Mouse (Mus musculus) layer of hippocampus, postnatal 14 days (tissue): ENCODE results near the gene Rab5b. TPM values are rescaled to one million over a fixed set of nuclear protein-coding genes. Genes with fewer than 3 reads are reported as not detected.
"Not testable (repeated sequence)": the region's sequence is repeated elsewhere in the genome, so short reads cannot be mapped to it uniquely, and the experiment has no call there.

Source experiments
- DNase-seq, 2 experiments: peaks; one replicate each; pipeline ENCODE4 v3.0.0; 2021 to 2022; ENCODE audit warnings: low spot score in 2 of 2, mixed read lengths in 1 of 2
- long read RNA-seq, 2 experiments: library from polyadenylated mRNA; stranded (forward); transcript quantifications; one replicate each; pipeline ENCODE4 v2.0.0; 2021
- total RNA-seq, 2 experiments: library from RNA; stranded (reverse); gene quantifications; 2 replicates each; pipeline ENCODE4 v1.2.3; 2021

The Rab5b gene
- total RNA-seq, result 100 to 1,000 TPM; 127 to 133 TPM
- long read RNA-seq, experiment 1, transcript Rab5b-201 (6 exons, 3,180 nt), result major isoform, 42 of 58 reads
- long read RNA-seq, experiment 1, partial matches to known transcripts, result 1 of 58 reads
- long read RNA-seq, experiment 1, other reads (novel, unspliced or antisense), result 14 of 58 reads
- long read RNA-seq, experiment 2, transcript Rab5b-201 (6 exons, 3,180 nt), result major isoform, 54 of 86 reads
- long read RNA-seq, experiment 2, partial matches to known transcripts, result 3 of 86 reads
- long read RNA-seq, experiment 2, other reads (novel, unspliced or antisense), result 28 of 86 reads

DNA sequence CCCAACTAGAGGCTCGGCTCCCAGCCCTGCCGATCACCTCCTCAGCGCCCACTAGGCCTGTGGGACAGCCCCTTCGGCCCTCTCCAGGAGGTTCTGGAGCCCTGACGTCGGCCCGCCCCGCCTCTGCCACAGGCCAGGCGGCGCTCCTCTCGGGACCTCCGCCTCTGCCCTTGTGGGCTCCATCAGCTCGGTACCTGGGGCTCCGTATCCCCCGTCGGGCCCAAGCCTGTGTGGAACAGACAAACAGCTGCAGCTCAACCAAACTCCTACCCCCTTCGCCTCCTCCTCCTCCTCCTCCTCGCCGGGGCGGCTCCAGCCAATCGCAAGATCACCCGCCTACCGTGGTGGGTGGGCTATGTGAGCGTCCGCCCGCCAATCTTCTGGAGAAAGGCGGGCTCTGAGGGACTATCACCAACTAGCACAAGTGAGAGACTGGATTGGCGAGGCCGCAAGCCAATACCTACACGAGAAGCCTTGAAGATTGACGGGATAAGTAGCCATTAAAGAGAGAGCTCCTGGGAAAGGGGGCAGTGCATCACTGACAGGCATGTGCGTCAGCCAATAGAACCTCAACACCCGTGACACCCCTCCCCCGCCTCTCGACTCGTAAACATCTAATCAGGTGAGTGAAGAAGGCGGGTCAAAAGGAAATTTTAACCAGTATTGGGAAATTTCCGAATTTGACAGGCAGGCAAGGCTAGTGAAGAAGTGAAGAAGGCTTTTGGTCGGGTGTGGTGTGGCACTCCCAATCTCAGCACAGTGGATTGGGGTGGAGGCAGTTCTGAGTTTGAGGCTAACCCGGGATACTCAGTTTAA lies at the start of gene Rab5b:
TSS of gene Rab5b (minus strand) at position 273 of the 816 bp plus-strand sequence.
- peak; percentile 100 for DNase-seq

DNA sequence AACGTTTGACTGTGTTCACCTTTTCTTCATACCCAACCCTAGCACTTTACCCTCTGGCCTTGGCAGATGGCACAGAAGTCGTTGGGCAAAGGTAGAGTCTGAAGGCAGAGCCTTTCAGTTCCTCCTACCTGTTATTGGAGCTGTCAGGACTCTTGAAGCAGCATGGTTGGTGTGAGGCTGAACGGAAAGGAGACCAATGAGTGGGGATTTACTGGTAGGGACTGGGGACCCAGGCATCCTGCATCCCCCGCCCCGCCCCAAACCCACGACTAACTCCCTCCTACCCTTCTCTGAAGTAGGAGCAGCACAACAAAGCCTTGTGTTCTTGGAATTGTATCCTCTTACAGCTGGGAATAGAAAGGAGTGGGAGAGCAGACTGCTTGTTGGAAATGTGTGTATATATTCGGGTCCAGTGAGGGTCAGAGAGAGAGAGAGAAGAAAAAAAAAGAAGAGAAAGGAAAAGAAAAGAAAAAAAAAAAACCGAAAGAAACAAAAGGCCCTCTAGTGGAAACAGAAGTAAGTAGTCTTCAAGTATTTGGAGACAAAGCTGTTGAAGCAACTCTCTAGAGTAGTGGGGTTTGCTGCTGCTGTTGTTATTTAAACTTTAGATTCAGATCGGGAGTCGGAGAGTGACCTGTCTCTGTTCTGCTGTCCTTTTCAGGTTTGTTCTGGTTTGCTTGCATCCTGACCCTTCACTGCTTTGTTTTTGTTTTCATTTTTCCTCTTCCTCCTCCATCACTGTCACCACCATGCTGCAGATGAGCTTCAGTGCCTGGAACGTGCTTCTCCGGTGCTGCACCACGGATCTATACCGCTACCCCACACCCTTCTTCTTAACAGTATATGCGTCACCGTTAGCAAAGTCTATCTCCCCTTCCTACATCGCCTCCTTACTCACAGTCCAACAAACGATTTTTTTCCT lies 48.9 kb upstream of the Rab5b start, which contains the start of gene Dgka:
TSS of gene Dgka (minus strand) at position 176 of the 922 bp plus-strand sequence.
- no peak for DNase-seq

DNA sequence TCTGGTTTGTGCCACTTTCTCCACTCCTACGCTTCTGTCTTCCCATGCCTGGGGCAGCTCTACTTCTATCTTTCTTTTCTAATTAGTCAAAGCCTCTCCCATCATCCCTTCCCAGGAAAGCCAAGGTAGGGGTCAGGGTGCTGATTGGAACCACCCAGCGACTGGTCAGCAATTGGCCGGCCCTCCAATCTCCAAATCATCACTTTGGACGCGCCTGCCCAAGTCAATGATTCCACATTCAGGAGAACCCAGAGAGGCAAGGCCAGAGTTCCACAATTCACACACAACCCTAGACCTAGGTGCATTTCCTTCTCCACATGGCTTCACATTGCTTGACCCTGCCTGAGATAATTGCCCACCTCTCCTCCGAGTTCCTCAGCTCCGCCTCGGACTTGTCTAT lies 48.1 kb upstream of the Rab5b start:
- no peak for DNase-seq

DNA sequence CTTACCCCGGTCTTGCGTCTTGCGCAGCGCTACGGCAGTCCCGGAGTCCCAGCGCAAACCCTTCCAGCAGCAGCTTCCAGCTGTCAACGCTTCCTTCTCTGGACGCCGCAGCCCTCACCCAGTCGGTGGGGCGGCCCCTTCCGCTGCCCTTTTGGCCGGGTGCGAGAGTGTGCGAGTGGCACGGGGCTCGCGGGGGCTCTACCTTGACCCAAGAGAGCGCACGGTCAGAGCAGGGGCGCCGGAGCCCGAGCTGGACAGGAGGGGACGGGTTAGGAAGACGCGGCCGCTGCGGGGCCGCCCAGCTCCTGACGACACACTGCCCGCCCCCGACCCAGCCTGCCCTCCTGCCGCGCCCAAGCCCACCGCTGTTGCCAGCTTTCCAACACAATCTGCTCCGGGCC lies 47.7 kb upstream of the Rab5b start:
- peak in 1 of 2 experiments; percentile 52 for DNase-seq

DNA sequence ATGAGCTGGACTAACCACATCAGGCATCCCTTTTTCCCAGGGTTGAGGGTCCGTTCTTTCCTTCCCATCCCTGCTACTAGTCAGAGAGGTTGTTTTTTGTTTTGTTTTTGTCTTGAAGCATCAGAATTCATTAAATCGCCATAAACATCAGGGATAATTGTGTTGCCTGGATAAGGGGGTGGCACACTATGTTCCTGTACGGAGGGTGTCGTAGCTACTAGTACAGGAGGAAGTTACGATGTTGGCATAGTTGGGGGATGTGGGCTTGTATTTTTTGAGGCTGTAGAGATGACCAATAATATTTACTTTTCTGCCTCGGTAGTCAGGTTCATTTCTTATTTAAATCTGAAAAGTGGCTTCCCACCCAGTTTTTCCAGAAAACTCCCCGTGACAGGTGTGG lies 47.2 kb upstream of the Rab5b start:
- no peak for DNase-seq

DNA sequence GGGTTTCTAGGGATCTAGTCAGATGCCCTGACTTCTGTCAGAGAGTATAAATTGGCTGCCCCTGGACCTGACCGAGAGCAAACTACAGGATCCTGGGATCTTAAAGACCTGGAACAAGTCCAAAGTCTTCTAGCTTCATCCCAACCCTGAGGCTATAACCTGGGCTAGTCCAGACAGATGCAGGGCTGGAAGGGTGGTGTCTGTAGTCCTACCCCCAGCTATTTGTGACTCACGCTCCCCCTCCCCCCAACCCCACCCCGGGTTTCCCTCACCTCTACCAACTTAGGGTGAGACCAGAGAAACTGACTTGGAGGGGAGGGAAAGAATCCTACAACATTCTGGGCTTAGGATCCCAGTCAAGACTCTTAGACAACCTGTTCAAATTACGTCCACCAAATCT lies 46.6 kb upstream of the Rab5b start:
- DNase-seq, result no peak

DNA sequence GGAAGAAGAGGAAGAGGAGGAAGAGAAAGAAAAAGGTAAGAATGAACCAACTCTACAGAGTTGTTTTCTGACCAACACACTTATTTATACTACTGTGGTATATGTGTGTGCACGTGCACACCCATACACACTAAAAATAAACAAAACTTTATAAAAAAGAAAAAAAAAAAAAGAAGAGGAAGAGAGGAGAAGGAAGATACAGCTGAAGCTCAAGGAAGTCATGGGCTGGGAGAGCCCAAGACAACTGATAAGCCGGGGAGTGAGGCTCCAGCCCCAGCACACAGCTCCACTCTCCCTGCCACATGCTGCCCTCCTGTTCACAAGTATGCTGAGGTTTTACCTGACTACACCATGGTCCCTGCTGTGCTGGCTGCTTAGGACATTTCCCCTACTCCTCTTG lies 44.2 kb upstream of the Rab5b start:
- DNase-seq, result no peak

DNA sequence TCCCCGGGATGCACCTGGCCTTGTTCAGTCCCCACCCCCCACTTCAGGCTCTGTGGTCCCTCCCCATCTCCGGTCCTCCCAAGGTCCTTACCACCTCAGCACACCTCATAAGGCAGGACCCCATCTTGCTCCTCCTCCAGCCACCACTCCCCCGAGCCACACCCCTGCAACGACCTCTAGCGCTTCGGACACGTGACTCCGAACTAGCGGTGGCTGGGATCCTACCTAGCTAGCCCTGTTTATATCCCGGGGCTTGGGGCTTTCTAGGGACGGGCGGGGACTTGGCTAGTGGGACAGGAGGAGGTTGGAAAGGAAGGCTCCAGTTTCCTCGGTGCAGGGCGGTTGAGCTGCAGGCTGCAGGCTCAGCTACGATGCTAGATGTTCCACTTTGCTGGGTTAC lies 41.4 kb upstream of the Rab5b start:
- DNase-seq, result no peak

DNA sequence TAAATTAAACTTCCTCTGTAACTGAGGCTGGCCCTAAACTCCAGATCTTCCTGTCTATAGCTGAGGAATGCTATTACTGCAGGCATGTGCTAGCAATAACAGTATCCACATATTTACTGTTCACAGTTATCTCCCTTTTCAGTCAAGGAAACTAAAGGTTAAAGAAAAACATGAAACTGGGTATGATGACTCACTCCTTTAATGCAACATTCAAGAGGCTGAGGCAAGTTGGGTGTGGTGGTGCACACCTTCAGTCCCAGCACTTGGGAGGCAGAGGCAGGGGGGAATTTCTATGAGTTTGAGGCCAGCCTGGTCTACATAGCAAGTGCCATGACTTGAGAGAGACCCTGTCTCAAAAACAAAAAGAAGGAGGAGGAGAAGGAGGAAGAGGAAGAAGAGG lies 35.9 kb upstream of the Rab5b start:
- DNase-seq, result no peak

DNA sequence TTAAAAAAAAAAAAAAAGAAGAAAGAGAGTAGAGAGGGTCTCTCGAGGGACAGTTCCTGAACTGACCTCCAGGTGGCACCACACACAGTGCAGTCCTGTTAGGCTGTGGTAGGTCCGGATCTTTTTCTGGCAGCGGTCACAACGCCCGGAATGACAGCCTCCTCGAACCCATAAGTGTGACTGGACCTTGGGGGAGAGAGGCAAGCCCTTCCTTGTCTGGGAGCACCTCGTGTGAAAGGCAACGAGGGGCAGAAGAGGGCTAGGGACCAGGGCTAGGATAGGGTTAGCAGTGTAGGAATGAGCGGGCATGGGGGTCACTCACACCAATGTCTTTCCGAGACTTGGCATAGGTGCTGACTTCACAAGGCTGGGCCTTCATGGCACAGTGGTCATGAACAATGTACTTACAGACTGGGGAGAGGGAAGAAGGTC lies 35.0 kb upstream of the Rab5b start:
- peak; percentile 51 to 60 for DNase-seq

DNA sequence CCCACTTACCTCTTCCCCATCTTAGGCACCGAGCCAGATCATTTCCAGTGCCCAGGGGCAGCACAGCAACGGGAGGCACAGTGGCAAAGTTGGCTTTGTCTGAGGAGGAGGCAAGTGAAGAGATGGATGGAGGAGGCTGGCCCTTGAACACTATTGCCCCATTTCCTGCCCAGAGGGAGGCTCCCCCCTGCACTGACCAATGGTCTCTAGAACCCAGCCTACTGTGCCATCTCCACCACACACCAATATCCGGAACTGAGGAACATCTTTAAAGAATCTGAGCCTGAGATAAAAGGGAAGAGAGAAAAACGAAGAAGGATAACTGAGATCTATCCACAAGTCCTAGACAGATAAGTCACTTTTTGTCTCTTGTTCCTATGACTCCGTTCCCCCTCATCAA lies 32.0 kb upstream of the Rab5b start:
- DNase-seq, result no peak

DNA sequence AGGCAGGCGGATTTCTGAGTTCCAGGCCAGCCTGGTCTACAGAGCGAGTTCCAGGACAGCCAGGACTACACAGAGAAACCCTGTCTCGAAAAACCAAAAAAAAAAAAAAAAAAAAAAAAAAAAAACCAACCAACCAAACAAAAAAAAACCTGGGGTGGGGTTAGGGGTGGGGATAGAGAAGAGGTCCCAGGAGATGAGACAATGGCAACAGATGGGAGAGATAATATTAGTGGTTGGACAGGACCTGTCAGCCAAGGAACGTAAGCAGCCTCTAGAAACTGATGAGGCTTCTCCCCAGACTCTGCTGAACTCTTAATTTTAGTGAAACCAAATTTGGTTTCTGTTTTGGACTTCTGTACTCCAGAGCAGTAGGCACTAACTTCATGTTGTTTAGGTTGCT lies 29.4 kb upstream of the Rab5b start:
- DNase-seq, result not testable (repeated sequence)

DNA sequence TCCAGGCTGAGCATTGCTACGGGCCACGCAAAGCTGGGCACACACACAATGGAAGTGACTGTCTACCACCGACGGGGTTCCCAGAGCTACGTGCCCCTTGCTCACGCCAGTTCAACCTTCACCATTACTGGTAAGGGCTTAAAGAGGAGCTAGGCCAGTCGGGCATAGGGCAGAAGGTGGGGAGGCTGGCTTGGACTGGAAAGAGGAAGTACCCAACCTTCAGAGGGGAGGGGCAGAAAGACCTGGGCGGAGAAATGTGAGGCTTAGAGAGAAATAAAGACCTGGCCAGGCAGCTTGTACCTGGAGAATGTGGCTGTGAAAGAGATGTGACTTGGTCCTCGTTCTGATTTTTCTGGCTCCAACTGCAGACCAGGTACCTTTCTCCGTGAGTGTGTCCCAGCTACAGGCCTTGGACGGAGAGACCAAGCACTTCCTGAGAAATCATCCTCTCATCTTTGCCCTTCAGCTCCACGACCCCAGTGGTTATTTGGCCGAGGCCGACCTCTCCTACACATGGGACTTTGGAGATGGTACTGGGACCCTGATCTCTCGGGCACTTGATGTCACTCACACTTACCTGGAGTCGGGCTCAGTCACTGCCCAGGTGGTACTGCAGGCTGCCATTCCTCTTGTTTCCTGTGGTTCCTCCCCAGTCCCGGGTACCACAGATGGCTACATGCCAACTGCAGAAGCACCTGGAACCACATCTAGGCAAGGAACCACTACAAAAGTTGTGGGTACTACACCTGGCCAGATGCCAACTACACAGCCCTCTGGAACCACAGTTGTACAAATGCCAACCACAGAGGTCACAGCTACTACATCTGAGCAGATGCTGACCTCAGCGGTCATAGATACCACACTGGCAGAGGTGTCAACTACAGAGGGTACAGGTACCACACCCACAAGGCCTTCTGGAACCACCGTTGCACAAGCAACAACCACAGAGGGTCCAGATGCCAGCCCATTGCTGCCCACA lies 19.8 kb upstream of the Rab5b start:
- DNase-seq, result no peak

DNA sequence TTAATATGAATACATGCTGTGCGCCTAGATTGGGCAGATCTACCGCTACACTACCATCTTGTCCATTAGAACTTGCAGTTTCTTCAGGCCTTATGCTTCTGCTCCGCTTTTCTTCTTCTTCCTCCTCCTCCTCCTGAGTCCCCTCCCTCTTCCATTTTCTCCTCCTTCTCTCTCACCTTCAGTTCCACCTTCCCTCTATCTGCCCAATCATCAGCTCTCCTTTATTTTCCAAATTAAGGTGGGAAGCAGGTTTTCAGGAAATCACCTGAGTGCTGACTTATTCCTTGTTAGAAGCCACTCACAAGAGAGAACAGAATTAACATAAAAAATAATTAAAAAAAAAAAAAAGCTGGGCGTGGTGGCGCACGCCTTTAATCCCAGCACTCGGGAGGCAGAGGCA lies 15.3 kb upstream of the Rab5b start:
- DNase-seq, result not testable (repeated sequence)

DNA sequence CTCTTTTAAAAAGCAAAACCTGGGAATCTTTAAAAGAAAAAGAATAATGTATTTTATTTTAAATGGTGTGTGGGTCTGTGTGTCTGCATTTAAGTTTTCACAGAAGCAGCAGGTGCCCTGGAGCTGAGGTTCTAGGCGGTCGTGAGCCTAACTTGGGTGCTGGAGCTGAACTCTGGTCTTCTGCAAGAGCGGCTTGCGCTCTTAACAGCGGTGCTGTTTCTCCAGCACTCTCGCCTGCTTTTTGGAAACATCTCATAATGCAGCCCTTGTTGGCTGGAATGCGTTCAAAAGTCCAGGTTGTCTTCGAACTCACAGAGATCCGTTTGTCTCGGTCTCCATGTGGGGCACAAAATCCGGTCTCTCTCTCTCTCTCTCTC lies 9.2 kb upstream of the Rab5b start:
- DNase-seq, result peak; percentile 14 to 26

DNA sequence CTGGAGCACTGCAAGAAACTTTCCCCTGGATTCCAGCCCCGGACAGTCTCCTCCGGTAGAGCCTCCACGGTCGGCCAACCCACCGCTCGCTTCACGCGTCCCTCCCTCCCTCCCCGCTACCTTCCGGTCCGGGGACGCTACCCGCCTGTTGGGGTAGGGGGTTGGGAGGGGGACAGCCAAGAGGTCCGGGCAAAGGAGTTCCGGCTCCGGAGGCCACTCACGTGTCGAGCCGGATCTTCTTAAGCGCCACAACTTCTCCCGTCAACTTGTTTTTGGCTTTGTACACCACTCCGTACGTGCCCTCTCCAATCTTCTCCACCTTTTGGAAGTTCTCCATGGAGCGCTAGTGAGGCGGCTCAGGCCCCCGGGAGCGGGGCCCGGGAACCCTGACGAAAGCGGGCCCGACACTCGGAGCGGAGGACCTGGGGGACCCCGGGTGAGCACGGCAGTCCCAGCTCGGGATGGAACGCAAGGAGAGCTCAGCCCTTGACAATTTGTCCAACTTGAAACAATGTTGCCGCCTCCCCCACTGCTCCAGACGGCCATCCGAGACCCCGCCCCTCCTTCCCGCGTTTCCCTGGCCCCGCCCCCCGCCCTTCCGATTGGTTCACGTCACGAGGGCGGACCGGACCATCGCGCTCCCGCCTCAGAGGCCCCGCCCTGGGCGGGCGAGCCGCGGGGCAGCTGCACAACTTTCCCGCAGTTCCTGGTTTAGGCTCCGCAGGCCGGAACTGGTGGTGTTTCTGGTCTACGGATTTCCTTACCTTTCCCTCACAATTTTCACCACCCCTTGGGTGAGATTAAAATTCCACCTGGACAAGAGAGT lies 8.6 kb upstream of the Rab5b start, which contains the start of gene Cdk2:
TSS of gene Cdk2 (minus strand) at position 541 of the 826 bp plus-strand sequence.
- DNase-seq, result peak; percentile 74 to 87

DNA sequence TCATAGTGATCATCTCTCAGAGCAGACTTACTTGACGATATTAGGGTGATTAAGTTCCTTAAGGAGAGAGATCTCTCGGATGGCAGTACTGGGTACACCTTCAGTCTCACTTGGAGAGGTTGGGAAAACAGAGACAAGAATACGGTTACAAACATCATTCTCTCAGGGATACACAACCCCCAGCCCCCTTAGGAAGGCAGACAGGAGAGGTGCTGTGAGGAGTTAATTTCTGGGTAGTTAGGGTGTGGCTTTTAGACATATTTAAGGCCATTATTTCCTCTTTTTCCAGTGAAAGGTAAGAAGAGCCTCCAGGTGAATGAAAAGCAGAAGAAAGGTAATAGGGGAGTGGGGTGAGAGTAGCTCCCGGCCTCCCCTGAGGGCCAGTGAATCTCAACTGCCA lies 7.8 kb upstream of the Rab5b start, which contains the start of gene Pmel:
TSS of gene Pmel (plus strand) at position 301 of the 400 bp plus-strand sequence.
- DNase-seq, result no peak

DNA sequence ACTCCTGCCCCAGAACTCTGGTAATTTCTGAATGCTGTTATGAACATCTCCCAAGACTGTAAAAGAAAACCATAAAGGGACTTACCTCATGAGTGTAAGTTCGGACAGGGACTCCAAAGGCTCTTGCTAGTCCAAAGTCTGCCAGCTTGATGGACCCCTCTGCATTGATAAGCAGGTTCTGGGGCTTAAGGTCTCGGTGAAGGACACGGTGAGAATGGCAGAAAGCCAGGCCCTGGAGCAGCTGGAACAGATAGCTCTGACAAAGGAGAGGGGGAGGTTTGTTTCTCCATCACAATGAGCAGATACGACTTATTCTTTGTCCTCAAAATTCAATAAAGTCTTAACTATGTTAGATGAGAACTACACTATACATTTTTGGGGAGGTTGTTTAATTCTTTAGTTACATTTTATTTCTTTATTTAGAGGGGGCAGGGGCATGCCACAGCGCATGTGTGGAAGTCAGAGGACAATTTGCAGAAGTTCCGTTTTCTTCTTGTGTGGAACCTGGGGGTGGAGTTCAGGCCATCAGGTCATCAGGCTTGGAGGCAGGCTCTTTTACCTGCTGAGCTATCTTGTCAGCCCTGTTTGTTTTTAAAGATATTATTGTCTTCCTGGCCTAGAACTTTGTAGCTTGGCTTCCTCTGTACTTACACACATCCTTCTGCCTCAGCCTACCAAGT lies 6.4 kb upstream of the Rab5b start:
- no peak for DNase-seq

DNA sequence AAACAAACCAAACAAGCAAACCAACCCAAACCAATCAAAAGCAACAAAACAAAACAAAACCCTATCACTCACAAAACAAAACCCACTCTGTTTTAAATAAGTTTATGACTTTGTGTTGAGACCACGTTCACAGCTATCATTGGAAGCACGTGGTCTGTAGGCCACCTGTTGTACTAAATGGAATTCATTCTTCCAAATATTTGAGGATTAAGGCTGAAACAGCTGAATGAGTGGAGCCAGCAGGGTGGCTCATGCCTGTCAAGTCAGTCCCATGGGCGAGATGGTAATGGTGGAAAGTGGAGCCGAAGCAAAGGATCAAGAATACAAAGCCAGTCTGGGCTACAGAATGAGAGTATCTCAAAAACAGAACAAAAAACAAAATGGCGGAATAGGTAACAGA lies 4.6 kb upstream of the Rab5b start:
- DNase-seq, result no peak
